Mouse (Mus musculus) splenic B cell, adult 2 months (primary cell): ENCODE results near the gene Grsf1.

Source experiments
- DNase-seq: peaks from one replicate; pipeline ENCODE4 v3.0.0-alpha.2; 2011; ENCODE audit warnings: low read depth, low spot score
- H3K27me3 ChIP-seq: 2 replicates; pipeline ENCODE4 v1.6.1; 2012; ENCODE audit warnings: mild to moderate bottlenecking, low read length, moderate library complexity, mixed read lengths; ENCODE audit not compliant: control insufficient read depth, poor library complexity, insufficient read depth, severe bottlenecking
- H3K36me3 ChIP-seq: 2 replicates; pipeline ENCODE4 v1.6.1; 2012; ENCODE audit warnings: mild to moderate bottlenecking, low read length, moderate library complexity, mixed read lengths; ENCODE audit not compliant: control insufficient read depth, poor library complexity, insufficient read depth, severe bottlenecking

The Grsf1 gene

DNA sequence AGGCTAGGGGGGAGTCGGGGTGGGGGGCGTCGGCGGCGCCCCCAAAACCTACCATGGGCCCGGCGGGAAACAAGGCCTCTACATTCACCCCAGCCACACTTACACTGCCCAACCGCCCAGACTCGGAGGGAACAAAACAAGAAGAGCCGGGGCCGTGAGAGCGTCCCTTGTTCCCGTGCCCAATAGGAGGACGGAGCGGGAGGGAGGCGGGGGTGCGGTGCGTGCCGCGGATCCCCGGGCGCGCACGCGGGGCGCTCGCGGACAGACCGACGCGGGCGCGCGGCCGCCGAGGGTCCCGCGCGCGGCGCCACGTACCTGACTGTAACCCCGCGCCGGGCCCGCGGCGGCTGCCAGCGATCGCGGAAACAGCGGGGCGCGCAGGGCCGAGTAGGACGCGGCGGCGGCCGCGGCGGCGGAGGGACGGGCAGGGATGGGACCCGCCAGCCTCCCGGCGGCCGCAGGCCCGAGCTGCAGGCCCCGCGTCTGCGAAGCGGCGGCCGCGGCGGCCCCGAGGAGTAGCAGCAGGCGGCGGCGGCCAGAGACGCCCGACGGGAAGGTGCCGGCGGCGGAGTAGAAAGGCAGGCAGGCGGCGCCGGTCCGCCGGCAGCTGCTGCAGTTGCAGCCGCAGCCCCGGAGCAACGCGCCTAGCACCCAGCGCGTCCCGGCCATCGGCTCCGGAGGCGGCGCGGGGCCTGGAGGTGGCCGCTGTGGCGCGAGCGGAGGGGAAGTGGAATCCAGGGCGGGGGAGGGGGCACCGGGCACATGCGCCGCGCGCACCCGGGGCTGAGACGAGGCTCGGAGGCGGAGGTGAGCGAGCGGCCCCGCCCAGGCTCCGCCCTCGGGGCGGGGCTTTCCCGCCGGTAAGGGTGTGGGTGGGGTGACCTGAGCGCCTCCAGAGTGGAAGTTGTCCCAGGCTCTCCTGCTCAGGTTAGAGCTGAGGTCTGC lies at the start of gene Grsf1:
TSS of gene Grsf1 (minus strand) at position 729 of the 945 bp plus-strand sequence.
- Histone ChIP-seq H3K36me3 (0 out of 2 replicates have a peak, but pooled peaks cover 5% of the 10 kb centered on the region), H3K27me3 (no peaks in the 10 kb centered on the region)
- DNase-seq, result peak; percentile 91

DNA sequence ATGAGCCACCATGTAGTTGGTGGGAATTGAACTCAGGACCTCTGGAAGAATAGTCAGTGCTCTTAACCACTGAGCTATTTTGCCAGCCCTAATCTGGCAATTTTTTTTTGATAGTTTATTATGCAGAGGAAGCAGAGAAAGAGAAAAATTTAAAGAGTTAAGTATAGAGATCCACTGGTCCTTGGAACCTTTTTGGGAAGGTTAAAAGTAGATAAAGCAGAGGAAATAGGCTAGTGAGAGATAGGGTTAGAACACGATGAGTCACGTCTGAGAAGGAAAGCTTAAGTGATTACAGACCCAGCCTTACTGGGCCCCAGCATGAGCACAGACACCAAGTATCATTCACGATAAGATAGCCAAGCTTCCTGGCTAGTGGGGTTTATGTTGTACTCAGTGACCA lies 48.1 kb upstream of the Grsf1 start:
- H3K27me3 ChIP-seq, result no peaks in the 10 kb centered on the region

DNA sequence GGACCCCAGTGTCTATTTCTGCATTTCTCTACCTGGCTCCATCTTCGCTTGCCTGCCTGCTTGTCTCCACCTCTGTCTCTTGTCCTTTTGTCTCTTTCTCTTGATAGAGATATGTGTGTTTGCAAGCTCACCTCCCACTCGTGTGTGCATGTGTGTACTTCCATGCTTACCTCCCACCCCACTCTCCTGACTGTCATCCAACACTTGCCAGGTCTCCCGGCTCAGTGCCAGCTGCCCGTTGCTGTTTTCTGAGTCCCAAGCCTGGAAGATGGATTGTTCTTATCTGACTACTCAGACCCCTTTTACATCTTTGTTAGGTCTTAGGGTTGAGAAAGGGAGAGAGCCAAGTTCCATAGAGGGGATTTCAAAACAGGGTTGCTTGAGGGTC lies 46.2 kb upstream of the Grsf1 start:
- DNase-seq, result peak; percentile 5
- Histone ChIP-seq H3K36me3 (no peaks in the 10 kb centered on the region), H3K27me3 (no peaks in the 10 kb centered on the region)

More for the DNA sequence above, 48.1 kb upstream of the Grsf1 start:
- H3K36me3 ChIP-seq, result no peaks in the 10 kb centered on the region
- no peak for DNase-seq

DNA sequence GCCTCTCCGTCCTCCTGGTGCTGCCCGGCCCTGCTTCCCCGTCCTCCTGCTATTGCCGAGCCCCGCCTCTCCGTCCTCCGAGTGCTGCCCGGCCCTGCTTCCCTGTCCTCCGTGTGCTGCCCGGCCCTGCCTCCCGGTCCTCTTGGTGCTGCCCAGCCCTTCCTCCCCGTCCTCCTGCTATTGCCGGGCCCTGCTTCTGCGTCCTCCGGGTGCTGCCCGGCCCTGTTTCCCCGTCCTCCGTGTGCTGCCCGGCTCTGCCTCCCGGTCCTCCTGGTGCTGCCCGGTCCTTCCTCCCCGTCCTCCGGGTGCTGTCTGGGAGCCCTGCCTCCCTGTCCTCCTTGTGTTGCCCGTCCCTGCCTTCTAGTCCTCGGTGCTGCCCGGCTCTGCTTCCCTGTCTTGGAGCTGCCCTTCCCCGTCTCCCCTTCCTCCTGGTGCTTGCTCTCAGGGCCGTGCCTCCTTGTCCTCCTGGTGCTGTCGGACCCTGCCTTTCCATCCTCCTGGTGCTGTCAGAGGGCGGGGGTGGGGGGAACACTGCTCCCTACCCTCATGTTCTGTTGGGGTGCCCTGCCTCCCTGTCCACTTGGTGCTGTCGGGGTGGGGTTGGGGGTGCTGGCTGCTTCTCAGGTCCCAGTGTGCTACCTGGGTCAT lies 45.7 kb upstream of the Grsf1 start:
- no peaks in the 10 kb centered on the region for H3K36me3 ChIP-seq
- no peaks in the 10 kb centered on the region for H3K27me3 ChIP-seq
- DNase-seq, result peak; percentile 34

DNA sequence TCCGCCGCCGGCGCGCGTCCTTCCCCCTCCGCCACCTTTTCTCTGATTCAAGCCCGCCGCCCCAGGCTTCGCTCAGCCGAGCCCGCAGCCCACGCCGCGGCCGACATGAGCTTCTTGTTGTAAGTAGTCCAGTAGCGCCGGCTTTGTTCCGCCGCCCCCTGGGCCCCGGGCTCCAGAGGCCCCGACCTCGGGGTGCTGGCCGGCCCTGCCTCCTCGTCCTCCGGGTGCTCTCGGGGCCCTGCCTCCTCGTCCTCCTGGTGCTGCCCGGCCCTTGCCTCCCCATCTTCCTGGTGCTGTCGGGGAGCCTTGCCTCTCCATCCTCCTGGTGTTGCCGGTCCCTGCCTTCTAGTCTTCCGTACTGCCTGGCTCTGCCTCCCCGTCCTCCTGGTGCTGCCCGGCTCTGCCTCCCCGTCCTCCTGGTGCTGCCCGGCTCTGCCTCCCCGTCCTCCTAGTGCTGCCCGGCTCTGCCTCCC lies 45.1 kb upstream of the Grsf1 start:
- Histone ChIP-seq H3K27me3 (no peaks in the 10 kb centered on the region), H3K36me3 (no peaks in the 10 kb centered on the region)
- DNase-seq, result no peak

DNA sequence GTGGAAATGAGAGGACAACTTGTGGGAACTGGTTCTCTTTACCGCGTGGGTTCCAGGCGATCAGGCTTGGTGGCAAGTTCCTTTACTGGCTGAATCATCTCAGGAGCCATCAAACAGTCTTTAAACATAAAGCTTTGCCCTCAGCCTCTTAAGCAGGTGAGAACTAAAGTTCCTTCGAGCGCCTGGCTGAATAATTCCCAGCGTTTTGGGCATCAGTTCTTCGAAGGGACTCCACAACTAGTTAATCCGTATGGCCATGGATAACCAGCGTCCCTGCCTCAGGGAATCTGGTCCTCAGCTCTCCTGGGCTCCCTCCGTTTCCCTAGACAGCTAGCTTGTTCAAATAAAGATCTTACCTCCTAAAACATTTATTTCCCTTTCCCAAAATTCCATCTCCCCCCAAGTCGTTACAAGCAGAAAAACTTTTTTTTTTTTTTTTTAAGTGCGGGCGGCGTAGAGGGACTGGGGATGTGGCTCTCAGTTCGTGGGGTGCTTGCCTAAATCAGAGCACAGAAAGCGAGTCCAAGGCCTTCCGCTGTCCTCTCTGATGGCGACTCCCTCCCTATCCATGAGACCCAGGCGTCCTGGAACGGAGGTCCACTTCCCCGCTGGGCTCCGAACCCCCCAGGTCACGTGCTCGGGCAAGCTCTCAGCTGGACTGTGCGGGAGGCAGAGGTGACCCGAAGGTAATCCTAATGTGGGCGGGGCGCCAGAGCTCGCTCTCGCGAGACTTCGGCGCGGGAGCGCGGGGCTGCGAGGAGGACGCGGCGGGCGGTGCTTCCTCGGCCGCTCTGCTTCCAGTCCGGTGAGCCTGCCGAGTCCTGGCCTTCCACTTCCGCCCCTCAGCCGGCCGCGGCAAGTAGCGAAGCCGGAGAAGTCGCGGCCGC lies 44.4 kb upstream of the Grsf1 start, which contains the start of gene Mob1b:
TSS of gene Mob1b (plus strand) at position 740 of the 887 bp plus-strand sequence.
- Histone ChIP-seq H3K36me3 (no peaks in the 10 kb centered on the region), H3K27me3 (no peaks in the 10 kb centered on the region)
- peak; percentile 95 for DNase-seq

DNA sequence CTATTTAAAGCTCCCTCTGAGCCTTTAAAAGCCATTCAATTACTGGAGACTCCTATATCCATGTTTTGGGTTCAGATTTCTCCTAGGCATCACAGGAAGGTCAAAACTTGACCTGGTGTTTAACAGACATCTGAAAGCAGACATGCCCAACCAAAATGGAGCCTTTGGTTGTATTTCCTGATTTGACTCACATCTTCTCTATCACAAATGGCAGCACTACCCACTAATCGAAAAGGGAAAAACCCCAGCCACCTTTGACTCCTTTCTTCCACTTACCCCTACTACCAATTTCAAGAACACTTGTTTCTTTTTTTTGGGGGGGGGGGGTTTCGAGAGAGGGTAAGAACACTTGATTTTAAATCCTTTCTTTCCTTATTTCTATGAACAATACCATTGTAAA lies 41.0 kb upstream of the Grsf1 start:
- DNase-seq, result no peak
- no peaks in the 10 kb centered on the region for H3K36me3 ChIP-seq
- H3K27me3 ChIP-seq, result no peaks in the 10 kb centered on the region

DNA sequence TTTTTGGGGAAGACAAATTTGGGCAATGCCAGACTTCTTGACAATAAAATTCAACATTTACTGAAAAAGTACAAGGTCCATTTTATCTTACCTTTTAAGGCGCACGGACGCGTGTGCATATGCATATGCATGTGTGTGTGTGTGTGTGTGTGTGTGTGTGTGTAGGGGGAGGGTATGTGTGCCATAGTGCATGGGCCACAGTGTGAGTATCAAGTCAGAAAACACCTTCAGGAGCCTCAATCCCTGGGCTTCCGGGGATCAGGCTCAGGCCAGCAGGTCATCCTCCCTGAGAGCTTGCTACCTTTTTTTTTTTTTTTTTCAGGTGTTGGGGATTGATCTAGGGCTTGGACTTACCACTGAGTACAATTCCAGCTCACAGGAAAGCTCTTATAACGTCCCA lies 36.4 kb upstream of the Grsf1 start:
- no peak for DNase-seq
- H3K27me3 ChIP-seq, result no peaks in the 10 kb centered on the region
- no peaks in the 10 kb centered on the region for H3K36me3 ChIP-seq

DNA sequence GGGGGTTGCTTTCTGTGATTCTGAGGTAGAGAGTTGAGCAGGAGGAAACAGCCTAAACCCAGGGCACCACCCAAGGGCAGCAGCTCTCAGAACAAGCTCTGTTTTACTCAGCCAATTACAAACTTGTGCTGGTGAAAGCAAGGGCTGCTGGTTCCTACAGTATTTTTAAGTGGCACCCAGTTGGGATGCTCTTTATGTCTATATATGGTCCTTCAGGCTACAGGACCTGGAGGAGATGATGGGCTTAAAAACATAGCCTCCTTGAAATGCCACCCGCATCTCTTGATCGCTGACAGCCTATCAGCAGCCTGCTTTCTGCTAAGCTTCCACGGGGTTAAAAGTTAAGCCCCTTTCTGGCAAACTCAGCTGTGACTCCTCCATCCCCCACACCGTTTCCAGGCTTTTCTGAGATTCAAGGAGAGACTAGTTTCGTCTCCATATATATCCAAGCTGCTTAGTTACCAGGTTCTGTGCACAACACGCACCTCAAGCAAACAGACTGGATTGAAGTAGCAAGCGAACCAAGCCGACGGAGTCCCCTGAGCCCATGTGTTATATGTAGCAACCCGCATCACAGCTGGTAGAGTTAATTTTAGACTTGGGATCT lies 35.8 kb upstream of the Grsf1 start:
- Histone ChIP-seq H3K36me3 (no peaks in the 10 kb centered on the region), H3K27me3 (no peaks in the 10 kb centered on the region)
- DNase-seq, result no peak

DNA sequence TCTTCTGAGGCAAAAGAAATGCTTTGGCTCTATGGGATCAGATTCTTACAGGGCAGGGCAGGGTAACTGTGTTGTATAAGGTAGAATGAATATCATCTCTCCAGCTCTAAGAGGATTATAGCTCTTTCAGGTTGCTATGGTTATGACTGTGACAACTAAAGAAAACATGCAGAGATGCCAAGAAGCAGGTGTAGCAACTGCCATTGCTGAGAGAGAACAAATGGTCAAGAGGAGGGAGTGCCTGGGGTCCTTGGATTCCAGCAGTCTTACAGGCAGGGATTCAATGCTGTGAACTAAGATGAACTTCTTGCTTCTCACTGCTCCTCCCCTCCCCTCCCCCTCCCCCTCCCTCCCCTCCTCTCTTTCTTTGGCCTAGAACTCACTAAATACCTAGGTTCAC lies 35.2 kb upstream of the Grsf1 start:
- Histone ChIP-seq H3K36me3 (no peaks in the 10 kb centered on the region), H3K27me3 (no peaks in the 10 kb centered on the region)
- DNase-seq, result no peak

DNA sequence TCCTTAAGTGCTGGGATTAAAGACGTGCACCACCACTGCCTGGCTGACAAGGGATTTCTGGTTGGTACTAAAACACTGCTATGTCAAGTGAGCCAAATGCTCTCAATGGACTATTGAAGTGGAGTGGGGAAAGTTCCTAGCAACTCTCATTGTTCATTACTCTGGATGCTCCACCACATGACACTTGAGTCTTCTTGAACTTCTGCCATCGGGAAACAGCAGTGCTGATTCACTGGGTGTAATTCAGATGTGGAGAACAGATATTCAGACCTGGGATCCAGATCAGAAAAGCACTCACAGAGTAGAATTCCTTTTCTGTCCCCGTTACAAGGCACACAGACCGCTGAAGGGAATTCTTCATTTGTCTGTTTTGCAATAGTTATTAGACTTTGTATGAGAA lies 27.6 kb upstream of the Grsf1 start:
- no peak for DNase-seq
- no peaks in the 10 kb centered on the region for H3K36me3 ChIP-seq
- H3K27me3 ChIP-seq, result no peaks in the 10 kb centered on the region

DNA sequence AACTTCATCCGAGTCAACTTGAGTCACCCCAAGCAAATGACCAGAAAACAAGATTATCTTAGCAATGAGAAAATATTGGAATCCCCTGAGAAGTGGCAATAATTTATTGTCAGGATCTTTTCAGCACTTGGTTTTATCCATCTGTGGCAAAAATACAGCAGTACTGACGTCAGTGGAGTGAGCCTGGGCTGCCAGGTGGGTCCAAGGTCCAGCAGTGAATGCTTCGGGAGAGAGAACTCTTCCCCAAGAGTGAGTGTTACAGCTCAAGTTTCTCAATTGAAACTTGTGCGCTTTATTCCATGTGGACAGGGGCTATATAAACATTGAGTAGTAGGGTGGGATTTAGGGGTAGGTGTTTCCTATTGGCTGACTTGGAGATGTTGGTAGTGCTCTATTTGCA lies 26.1 kb upstream of the Grsf1 start:
- Histone ChIP-seq H3K36me3 (no peaks in the 10 kb centered on the region), H3K27me3 (no peaks in the 10 kb centered on the region)
- no peak for DNase-seq

DNA sequence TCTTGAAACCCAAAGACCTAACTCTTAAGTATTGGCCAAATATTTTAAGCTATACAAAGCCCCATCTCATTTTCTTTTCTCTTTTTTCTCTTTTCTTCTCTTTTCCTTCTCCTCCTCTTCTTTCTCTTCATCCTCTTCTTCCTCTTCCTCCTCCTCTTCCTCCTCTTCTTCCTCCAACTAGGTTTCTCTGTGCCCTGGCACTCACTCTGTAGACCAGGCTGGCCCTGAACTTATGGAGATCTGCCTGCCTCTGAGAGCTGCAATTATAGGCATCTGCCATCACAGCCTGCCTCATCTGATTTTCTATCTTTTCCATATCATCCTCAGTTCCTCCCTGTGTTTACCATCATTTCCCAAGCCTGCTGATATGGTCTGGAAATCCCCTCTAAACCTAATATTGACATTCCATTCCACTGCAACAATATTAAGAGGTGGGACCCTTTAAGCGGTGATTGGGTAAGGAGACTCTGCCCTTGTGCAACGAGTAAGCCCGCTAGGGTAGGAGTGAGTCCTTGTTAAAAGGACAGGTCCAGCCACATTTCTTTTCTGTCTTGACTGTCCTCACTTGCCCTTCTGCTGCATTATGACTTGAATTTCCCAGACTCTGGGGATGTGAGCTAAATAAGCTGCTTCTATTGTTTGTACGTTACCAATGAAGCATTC lies 23.4 kb upstream of the Grsf1 start:
- no peaks in the 10 kb centered on the region for H3K36me3 ChIP-seq
- H3K27me3 ChIP-seq, result no peaks in the 10 kb centered on the region

DNA sequence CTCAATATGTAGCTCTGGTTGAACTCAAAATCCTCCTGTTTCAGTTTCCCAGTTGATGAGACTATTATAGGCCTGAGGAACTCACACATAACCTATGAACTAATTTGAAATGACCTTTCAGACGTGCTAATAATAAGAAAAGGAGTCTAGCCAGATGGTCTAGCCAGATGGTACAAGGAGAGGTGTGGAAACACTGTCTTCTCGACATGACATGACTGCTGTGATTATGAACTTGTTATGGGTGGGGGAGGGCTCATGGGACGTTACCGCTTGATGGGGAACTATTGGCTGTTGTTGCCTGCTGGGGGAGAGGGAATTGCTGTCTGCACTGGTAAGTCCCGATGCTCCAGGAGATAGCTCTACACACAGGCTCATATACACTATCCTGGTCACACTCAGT lies 21.3 kb upstream of the Grsf1 start:
- no peaks in the 10 kb centered on the region for H3K27me3 ChIP-seq
- H3K36me3 ChIP-seq, result no peaks in the 10 kb centered on the region
- DNase-seq, result no peak

More for the DNA sequence above, 23.4 kb upstream of the Grsf1 start:
- no peak for DNase-seq
